9 mouse cellular contexts compared by ENCODE assay signal in the genomic region with DNA sequence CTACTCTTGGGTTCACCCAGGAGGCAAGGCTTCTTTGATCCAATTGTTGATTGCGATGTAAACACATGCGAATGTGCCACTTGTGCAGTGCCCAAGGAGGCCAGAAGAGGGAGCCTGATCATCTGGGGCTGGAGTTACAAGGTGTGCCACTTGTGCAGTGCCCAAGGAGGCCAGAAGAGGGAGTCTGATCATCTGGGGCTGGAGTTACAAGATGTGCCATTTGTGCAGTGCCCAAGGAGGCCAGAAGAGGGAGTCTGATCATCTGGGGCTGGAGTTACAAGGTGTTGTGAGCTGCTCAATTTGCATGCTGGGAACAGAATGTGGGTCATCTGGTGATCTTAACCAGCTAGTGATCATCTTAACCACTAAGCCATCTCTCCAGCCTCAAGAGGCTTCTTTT.
DNase-seq lines count a peak whose midpoint lies in the region; ATAC-seq and TF ChIP-seq lines count a peak whose summit lies in the region.
"Had no signal": no experiment of that assay in that cellular context is flagged by ENCODE, and none has a peak within 500 bp of the region (broad histone marks: within the 10 kb centered on the region; RNA-seq: fewer than 3 reads in every experiment).

No protein-coding gene starts in this region.

- H3K4me3 ChIP-seq in midbrain, embryonic 11.5 days (ENCODE audit: low read depth, low read length), result no peak overlapping the region
- no peak overlapping the region for H3K4me3 ChIP-seq in midbrain, embryonic 14.5 days (replicated peaks; ENCODE audit: low read depth, low read length)
- H3K4me3 ChIP-seq in intestine, embryonic 16.5 days (ENCODE audit: low read length), result no peak overlapping the region
- H3K4me3 ChIP-seq in liver, adult 2 months (ENCODE audit: insufficient read depth, low read depth, low read length), result no peak overlapping the region
- H3K4me3 ChIP-seq: myocyte had no signal

- no peak overlapping the region for H3K9ac ChIP-seq in midbrain, embryonic 11.5 days (ENCODE audit: low read length)
- no peak overlapping the region for H3K9ac ChIP-seq in midbrain, embryonic 14.5 days (replicated peaks; ENCODE audit: low read length)
- no peak overlapping the region for H3K9ac ChIP-seq in intestine, embryonic 16.5 days (ENCODE audit: low read depth, low read length)
- H3K9ac ChIP-seq in liver, adult 2 months (ENCODE audit: low read depth, low read length), result no peak overlapping the region

- TF ChIP-seq CTCF in liver, adult 2 months (IDR thresholded peaks at IDR 0.05; ENCODE audit: low read depth, low read length), result peak; percentile 99

- 0 out of 2 replicates have a peak, but pooled peaks have one; percentile 20 for ATAC-seq in midbrain, embryonic 11.5 days (ENCODE audit: low FRiP score)
- no peak for ATAC-seq in midbrain, embryonic 14.5 days (ENCODE audit: low FRiP score, low TSS enrichment)
- ATAC-seq in intestine, embryonic 16.5 days, result peak; percentile 49

- no peaks in the 10 kb centered on the region for H3K9me3 ChIP-seq in midbrain, embryonic 11.5 days (ENCODE audit: control insufficient read depth, low read length)
- H3K9me3 ChIP-seq in midbrain, embryonic 14.5 days (ENCODE audit: control insufficient read depth, low read length), result no peaks in the 10 kb centered on the region
- no peaks in the 10 kb centered on the region for H3K9me3 ChIP-seq in intestine, embryonic 16.5 days (ENCODE audit: control insufficient read depth, low read length)

- no peak overlapping the region for H3K27ac ChIP-seq in midbrain, embryonic 11.5 days (ENCODE audit: low read depth, low read length)
- no peak overlapping the region for H3K27ac ChIP-seq in midbrain, embryonic 14.5 days (replicated peaks; ENCODE audit: low read depth, low read length)
- no peak overlapping the region for H3K27ac ChIP-seq in intestine, embryonic 16.5 days (ENCODE audit: low read length)
- no peak overlapping the region for H3K27ac ChIP-seq in liver, adult 2 months (replicated peaks; ENCODE audit: insufficient read depth, low read depth, low read length)

- no peaks in the 10 kb centered on the region for H3K36me3 ChIP-seq in midbrain, embryonic 11.5 days (ENCODE audit: control insufficient read depth, insufficient read depth, low read length)
- no peaks in the 10 kb centered on the region for H3K36me3 ChIP-seq in midbrain, embryonic 14.5 days (ENCODE audit: control insufficient read depth, insufficient read depth, low read length)
- H3K36me3 ChIP-seq in intestine, embryonic 16.5 days (ENCODE audit: control insufficient read depth, insufficient read depth, low read length), result no peaks in the 10 kb centered on the region
- no peaks in the 10 kb centered on the region for H3K36me3 ChIP-seq in liver, adult 2 months (ENCODE audit: control insufficient read depth, insufficient read depth, low read length)

- H3K79me2 ChIP-seq in liver, adult 2 months (ENCODE audit: control insufficient read depth, insufficient read depth, low read length), result no peaks in the 10 kb centered on the region

- TF ChIP-seq POLR2A in liver, adult 2 months (IDR thresholded peaks at IDR 0.05; ENCODE audit: extremely low read depth, insufficient read depth, low read length), result no peak

- DNase-seq in midbrain, embryonic 11.5 days (ENCODE audit: low spot score, missing footprints), result peak; percentile 88
- DNase-seq in midbrain, embryonic 14.5 days, result no peak
- peak; percentile 82 for DNase-seq in brain, adult 2 months (ENCODE audit: low read depth, low spot score)
- peak; percentile 8 for DNase-seq in fat pad, adult 2 months (ENCODE audit: extremely low read depth, low read depth, low spot score)
- DNase-seq in liver, adult 2 months (ENCODE audit: extremely low read depth, low read depth, low spot score), result peak; percentile 78
- DNase-seq in ovary, postnatal 14 days (ENCODE audit: low spot score), result peak; percentile 64
- peak; percentile 82 for DNase-seq in thymus, postnatal 14 days

- 58% methylated on average over 2 of the region's 2 CpGs for WGBS in midbrain, embryonic 11.5 days
- WGBS in midbrain, embryonic 14.5 days, result 67% methylated on average over 2 of the region's 2 CpGs
- 71% methylated on average over 2 of the region's 2 CpGs for WGBS in intestine, embryonic 16.5 days
- WGBS in liver, adult 2 months, result 33% methylated on average over 2 of the region's 2 CpGs

- peaks cover 9% of the 10 kb centered on the region; the same call in 1 of the 2 replicates for H3K4me1 ChIP-seq in midbrain, embryonic 11.5 days (ENCODE audit: control insufficient read depth, insufficient read depth, low read length)
- no peaks in the 10 kb centered on the region for H3K4me1 ChIP-seq in midbrain, embryonic 14.5 days (ENCODE audit: control insufficient read depth, insufficient read depth, low read length)
- no peaks in the 10 kb centered on the region for H3K4me1 ChIP-seq in intestine, embryonic 16.5 days (ENCODE audit: control insufficient read depth, insufficient read depth, low read length)
- H3K4me1 ChIP-seq in liver, adult 2 months (ENCODE audit: control insufficient read depth, insufficient read depth, low read length), result no peaks in the 10 kb centered on the region

- H3K27me3 ChIP-seq in midbrain, embryonic 11.5 days (ENCODE audit: control insufficient read depth, insufficient read depth, low read length), result no peaks in the 10 kb centered on the region
- no peaks in the 10 kb centered on the region for H3K27me3 ChIP-seq in midbrain, embryonic 14.5 days (ENCODE audit: control insufficient read depth, insufficient read depth, low read length)
- no peaks in the 10 kb centered on the region for H3K27me3 ChIP-seq in intestine, embryonic 16.5 days (replicated peaks; ENCODE audit: control insufficient read depth, insufficient read depth, low read length)
- no peaks in the 10 kb centered on the region for H3K27me3 ChIP-seq in liver, adult 2 months (ENCODE audit: control insufficient read depth, insufficient read depth, low read length)

- no peak overlapping the region for H3K4me2 ChIP-seq in midbrain, embryonic 11.5 days
- no peak overlapping the region for H3K4me2 ChIP-seq in midbrain, embryonic 14.5 days (ENCODE audit: low read length)
- H3K4me2 ChIP-seq in intestine, embryonic 16.5 days (ENCODE audit: low read depth, low read length), result no peak overlapping the region
